Mouse (Mus musculus) hematopoietic multipotent progenitor cell, adult 10-12 weeks (in vitro differentiated cells): Measurements from ENCODE around the gene Gm3415. TPM values are rescaled to one million over a fixed set of nuclear protein-coding genes. Genes with fewer than 3 reads are reported as not detected.

Source experiments
- polyA plus RNA-seq: library from polyadenylated mRNA; stranded (reverse); fragments of >175 nt; gene quantifications from 2 replicates; pipeline ENCODE4 v1.2.3, GENCODE M21; 2012; ENCODE audit warnings: low replicate concordance

The Gm3415 gene
- not detected in 2 replicates for polyA plus RNA-seq

GRCm38 (mm10) chr5:146555836-146556235, at the start of gene Gm3415:
Gene Gm3415 (plus strand): TSS chr5:146556136.

GRCm38 (mm10) chr5:146513823-146514222, 42.1 kb upstream of the Gm3415 start, which contains the start of gene Gm3402:
Gene Gm3402 (plus strand): TSS chr5:146514123.

GRCm38 (mm10) chr5:146525501-146525900, 30.4 kb upstream of the Gm3415 start, which contains the start of gene Gm3404:
Gene Gm3404 (plus strand): TSS chr5:146525801.

GRCm38 (mm10) chr5:146537347-146537746, 18.6 kb upstream of the Gm3415 start, which contains the start of gene Gm3409:
Gene Gm3409 (plus strand): TSS chr5:146537647.

GRCm38 (mm10) chr5:146584478-146585306, 28.8 kb downstream of the Gm3415 start, which contains the start of gene Gpr12:
Gene Gpr12 (minus strand): TSS chr5:146585239.

Other genes with a start within 250 kb of the Gm3415 start
- gene Wasf3, start 171.2 kb upstream of the Gm3415 start, polyA plus RNA-seq: not detected in 2 replicates
- not detected in 2 replicates for gene Gm6408, start 74.2 kb upstream of the Gm3415 start, polyA plus RNA-seq
- not detected in 2 replicates for gene Gm6370, start 64.8 kb upstream of the Gm3415 start, polyA plus RNA-seq
- not detected in 2 replicates for gene 4930449I24Rik, start 53.7 kb upstream of the Gm3415 start, polyA plus RNA-seq
- gene Gm3402, start 42.0 kb upstream of the Gm3415 start, polyA plus RNA-seq: not detected in 2 replicates
- not detected in 2 replicates for gene Gm3404, start 30.3 kb upstream of the Gm3415 start, polyA plus RNA-seq
- gene Gm3409, start 18.5 kb upstream of the Gm3415 start, polyA plus RNA-seq: not detected in 2 replicates
- gene Gpr12, start 29.1 kb downstream of the Gm3415 start, polyA plus RNA-seq: not detected in 2 replicates
- 10.2 and 21.0 TPM in 2 replicates for gene Usp12, start 238.9 kb downstream of the Gm3415 start, polyA plus RNA-seq